Mouse (Mus musculus): ENCODE measurements around the gene Fh1. TPM values are rescaled to one million over a fixed set of nuclear protein-coding genes. Genes with fewer than 3 reads are reported as not detected.

The Fh1 gene
- polyA plus RNA-seq, 1 experiment from 2014 or later = 101 TPM

- WGBS = 95% methylated on average over 3 of the region's 3 CpGs
Measured at GRCm38 (mm10) chr1:175608708-175609107, 16.7 kb downstream of the Fh1 start.

GRCm38 (mm10) chr1:175607838-175608585 is 17.4 kb downstream of the Fh1 start:
- no peak overlapping the region for H3K9ac ChIP-seq
- peaks cover 61% of the 10 kb centered on the region for H3K36me3 ChIP-seq
- no peaks in the 10 kb centered on the region for H3K27me3 ChIP-seq
- 92% methylated on average over 18 of the region's 18 CpGs for WGBS
- H3K9me3 ChIP-seq = no peaks in the 10 kb centered on the region
- no peak overlapping the region for H3K27ac ChIP-seq
- H3K4me2 ChIP-seq (replicated peaks) = no peak overlapping the region
- no peak overlapping the region for H3K4me3 ChIP-seq
- H3K4me1 ChIP-seq = no peaks in the 10 kb centered on the region
- ATAC-seq (ENCODE audit: insufficient number of reproducible peaks, insufficient read depth, low FRiP score, low TSS enrichment) = no peak

More at GRCm38 (mm10) chr1:175608708-175609107, 16.7 kb downstream of the Fh1 start:
- Histone ChIP-seq H3K4me3 (no peak overlapping the region), H3K9me3 (no peaks in the 10 kb centered on the region), H3K27me3 (no peaks in the 10 kb centered on the region), H3K27ac (no peak overlapping the region), H3K4me1 (no peaks in the 10 kb centered on the region), H3K36me3 (peaks cover 64% of the 10 kb centered on the region), H3K4me2 (replicated peaks) (no peak overlapping the region), H3K9ac (no peak overlapping the region)
- ATAC-seq (ENCODE audit: insufficient number of reproducible peaks, insufficient read depth, low FRiP score, low TSS enrichment) = no peak

GRCm38 (mm10) chr1:175607308-175607707 is 18.1 kb downstream of the Fh1 start:
- Histone ChIP-seq H3K27me3 (no peaks in the 10 kb centered on the region), H3K4me3 (no peak overlapping the region), H3K27ac (no peak overlapping the region), H3K36me3 (peaks cover 64% of the 10 kb centered on the region), H3K9ac (no peak overlapping the region), H3K4me2 (replicated peaks) (no peak overlapping the region), H3K4me1 (no peaks in the 10 kb centered on the region), H3K9me3 (no peaks in the 10 kb centered on the region)
- WGBS = 95% methylated on average over 6 of the region's 6 CpGs
- ATAC-seq (ENCODE audit: insufficient number of reproducible peaks, insufficient read depth, low FRiP score, low TSS enrichment) = no peak

- H3K27me3 ChIP-seq = no peaks in the 10 kb centered on the region
- H3K4me1 ChIP-seq = no peaks in the 10 kb centered on the region
- H3K4me2 ChIP-seq (replicated peaks) = no peak overlapping the region
- no peak overlapping the region for H3K27ac ChIP-seq
- peaks cover 53% of the 10 kb centered on the region for H3K36me3 ChIP-seq
- H3K4me3 ChIP-seq = no peak overlapping the region
- H3K9me3 ChIP-seq = no peaks in the 10 kb centered on the region
- 68% methylated on average over 6 of the region's 6 CpGs for WGBS
- H3K9ac ChIP-seq = no peak overlapping the region
- no peak for ATAC-seq (ENCODE audit: insufficient number of reproducible peaks, insufficient read depth, low FRiP score, low TSS enrichment)
Measured at GRCm38 (mm10) chr1:175603390-175603789, 22.0 kb downstream of the Fh1 start.

- H3K9me3 ChIP-seq = no peaks in the 10 kb centered on the region
- no peak for ATAC-seq (ENCODE audit: insufficient number of reproducible peaks, insufficient read depth, low FRiP score, low TSS enrichment)
- no peaks in the 10 kb centered on the region for H3K27me3 ChIP-seq
- H3K4me1 ChIP-seq = no peaks in the 10 kb centered on the region
- 87% methylated on average over 11 of the region's 11 CpGs for WGBS
- H3K4me3 ChIP-seq = no peak overlapping the region
- H3K36me3 ChIP-seq = peaks cover 41% of the 10 kb centered on the region
- no peak overlapping the region for H3K27ac ChIP-seq
- no peak overlapping the region for H3K4me2 ChIP-seq (replicated peaks)
- no peak overlapping the region for H3K9ac ChIP-seq
Measured at GRCm38 (mm10) chr1:175602231-175602630, 23.2 kb downstream of the Fh1 start.

GRCm38 (mm10) chr1:175592832-175593231 is 32.6 kb downstream of the Fh1 start:
- no peak overlapping the region for H3K9ac ChIP-seq
- H3K27ac ChIP-seq = no peak overlapping the region
- no peak for ATAC-seq (ENCODE audit: insufficient number of reproducible peaks, insufficient read depth, low FRiP score, low TSS enrichment)
- H3K4me3 ChIP-seq = no peak overlapping the region
- H3K4me2 ChIP-seq (replicated peaks) = no peak overlapping the region
- no peaks in the 10 kb centered on the region for H3K4me1 ChIP-seq
- no peaks in the 10 kb centered on the region for H3K9me3 ChIP-seq
- H3K36me3 ChIP-seq = no peaks in the 10 kb centered on the region
- 80% methylated on average over 1 of the region's 1 CpGs for WGBS
- no peaks in the 10 kb centered on the region for H3K27me3 ChIP-seq

- Histone ChIP-seq H3K4me1 (no peaks in the 10 kb centered on the region), H3K4me2 (replicated peaks) (no peak overlapping the region), H3K4me3 (no peak overlapping the region), H3K27me3 (no peaks in the 10 kb centered on the region), H3K9ac (no peak overlapping the region), H3K27ac (no peak overlapping the region), H3K9me3 (no peaks in the 10 kb centered on the region), H3K36me3 (no peaks in the 10 kb centered on the region)
- no peak for ATAC-seq (ENCODE audit: insufficient number of reproducible peaks, insufficient read depth, low FRiP score, low TSS enrichment)
- 78% methylated on average over 5 of the region's 5 CpGs for WGBS
Measured at GRCm38 (mm10) chr1:175586656-175587055, 38.8 kb downstream of the Fh1 start.

GRCm38 (mm10) chr1:175585267-175585666 is 40.2 kb downstream of the Fh1 start:
- H3K4me3 ChIP-seq = no peak overlapping the region
- no peaks in the 10 kb centered on the region for H3K9me3 ChIP-seq
- H3K4me1 ChIP-seq = no peaks in the 10 kb centered on the region
- H3K27ac ChIP-seq = no peak overlapping the region
- no peak overlapping the region for H3K4me2 ChIP-seq (replicated peaks)
- no peak for ATAC-seq (ENCODE audit: insufficient number of reproducible peaks, insufficient read depth, low FRiP score, low TSS enrichment)
- 71% methylated on average over 2 of the region's 2 CpGs for WGBS
- no peak overlapping the region for H3K9ac ChIP-seq
- H3K36me3 ChIP-seq = no peaks in the 10 kb centered on the region
- H3K27me3 ChIP-seq = no peaks in the 10 kb centered on the region

- Histone ChIP-seq H3K36me3 (no peaks in the 10 kb centered on the region), H3K9me3 (no peaks in the 10 kb centered on the region), H3K9ac (no peak overlapping the region), H3K27me3 (no peaks in the 10 kb centered on the region), H3K4me3 (no peak overlapping the region), H3K4me1 (no peaks in the 10 kb centered on the region), H3K4me2 (replicated peaks) (no peak overlapping the region), H3K27ac (no peak overlapping the region)
- ATAC-seq (ENCODE audit: insufficient number of reproducible peaks, insufficient read depth, low FRiP score, low TSS enrichment) = no peak
- WGBS = 84% methylated on average over 4 of the region's 4 CpGs
Measured at GRCm38 (mm10) chr1:175582799-175583198, 42.6 kb downstream of the Fh1 start.

GRCm38 (mm10) chr1:175580346-175580745 is 45.1 kb downstream of the Fh1 start:
- ATAC-seq (ENCODE audit: insufficient number of reproducible peaks, insufficient read depth, low FRiP score, low TSS enrichment) = no peak

GRCm38 (mm10) chr1:175579598-175580235 is 45.7 kb downstream of the Fh1 start:
- Histone ChIP-seq H3K27ac (no peak overlapping the region), H3K9me3 (no peaks in the 10 kb centered on the region), H3K4me3 (no peak overlapping the region), H3K9ac (no peak overlapping the region), H3K36me3 (no peaks in the 10 kb centered on the region), H3K4me1 (no peaks in the 10 kb centered on the region), H3K4me2 (replicated peaks) (no peak overlapping the region), H3K27me3 (no peaks in the 10 kb centered on the region)
- 83% methylated on average over 9 of the region's 9 CpGs for WGBS
- no peak for ATAC-seq (ENCODE audit: insufficient number of reproducible peaks, insufficient read depth, low FRiP score, low TSS enrichment)

More at GRCm38 (mm10) chr1:175580346-175580745, 45.1 kb downstream of the Fh1 start:
- no peak overlapping the region for H3K4me3 ChIP-seq
- no peak overlapping the region for H3K9ac ChIP-seq
- no peak overlapping the region for H3K4me2 ChIP-seq (replicated peaks)
- no peak overlapping the region for H3K27ac ChIP-seq
- no peaks in the 10 kb centered on the region for H3K4me1 ChIP-seq
- no peaks in the 10 kb centered on the region for H3K27me3 ChIP-seq
- 89% methylated on average over 7 of the region's 7 CpGs for WGBS
- H3K9me3 ChIP-seq = no peaks in the 10 kb centered on the region
- H3K36me3 ChIP-seq = no peaks in the 10 kb centered on the region

- no peak overlapping the region for H3K27ac ChIP-seq
- no peaks in the 10 kb centered on the region for H3K27me3 ChIP-seq
- no peaks in the 10 kb centered on the region for H3K9me3 ChIP-seq
- 82% methylated on average over 2 of the region's 2 CpGs for WGBS
- H3K36me3 ChIP-seq = no peaks in the 10 kb centered on the region
- no peaks in the 10 kb centered on the region for H3K4me1 ChIP-seq
- ATAC-seq (ENCODE audit: insufficient number of reproducible peaks, insufficient read depth, low FRiP score, low TSS enrichment) = no peak
- H3K4me3 ChIP-seq = no peak overlapping the region
- no peak overlapping the region for H3K9ac ChIP-seq
- H3K4me2 ChIP-seq (replicated peaks) = no peak overlapping the region
Measured at GRCm38 (mm10) chr1:175578425-175579096, 46.9 kb downstream of the Fh1 start.

All from embryonic facial prominence, embryonic 12.5 days (tissue).